Mouse (Mus musculus): ENCODE measurements around the gene Pogz.

The Pogz gene

GRCm38 (mm10) chr3:94837183-94837890 lies at the start of gene Pogz:
Gene Pogz, plus strand, starts transcription at chr3:94837567.
- in situ Hi-C loops (cut with MseI, MboI) = no loop called here

DNA sequence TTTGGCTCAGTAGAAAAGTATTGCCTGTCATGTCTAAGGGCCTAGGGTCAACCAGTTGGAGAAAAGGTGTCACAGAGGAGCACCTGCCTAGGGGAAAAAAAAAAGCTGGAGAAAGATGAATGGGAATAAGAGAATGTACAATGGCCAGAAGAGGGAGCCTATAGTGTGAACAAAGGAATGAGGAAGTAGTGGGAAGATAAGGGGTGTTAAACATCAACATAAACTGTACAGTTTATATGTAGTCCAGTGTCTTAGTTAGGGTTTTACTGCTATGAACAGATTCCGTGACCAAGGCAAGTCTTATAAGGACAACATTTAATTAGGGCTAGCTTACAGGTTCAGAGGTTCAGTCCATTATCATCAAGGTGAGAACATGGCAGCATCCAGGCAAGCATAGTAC lies 48.3 kb upstream of the Pogz start:
- in situ Hi-C loops (cut with MseI, MboI) = no loop called here

DNA sequence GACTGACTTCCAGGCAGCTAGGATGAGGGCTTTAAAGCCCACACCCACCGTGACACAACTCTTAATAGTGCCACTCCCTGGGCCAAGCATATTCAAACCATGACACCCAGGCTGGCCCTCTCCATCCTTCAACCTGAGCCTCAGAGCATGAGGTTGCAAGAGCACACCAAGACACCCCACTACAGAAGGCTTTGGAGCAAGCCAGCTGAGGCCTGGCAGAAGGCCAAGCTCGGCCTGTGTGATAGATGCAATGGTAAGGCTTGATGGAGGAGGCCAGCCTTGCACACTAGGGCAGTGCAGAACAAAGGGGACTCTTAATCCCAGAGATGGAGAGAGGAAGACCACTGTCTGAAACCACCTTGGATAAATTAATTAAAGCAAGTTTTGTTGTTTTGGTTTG lies 47.9 kb upstream of the Pogz start:
- in situ Hi-C loops (cut with MseI, MboI) = no loop called here

- in situ Hi-C loops (cut with MseI, MboI) = no loop called here
These were observed 45.1 kb upstream of the Pogz start for GRCm38 (mm10) chr3:94792258-94792657.

GRCm38 (mm10) chr3:94793672-94794071 lies 43.7 kb upstream of the Pogz start:
- in situ Hi-C loops (cut with MseI, MboI) = no loop called here

DNA sequence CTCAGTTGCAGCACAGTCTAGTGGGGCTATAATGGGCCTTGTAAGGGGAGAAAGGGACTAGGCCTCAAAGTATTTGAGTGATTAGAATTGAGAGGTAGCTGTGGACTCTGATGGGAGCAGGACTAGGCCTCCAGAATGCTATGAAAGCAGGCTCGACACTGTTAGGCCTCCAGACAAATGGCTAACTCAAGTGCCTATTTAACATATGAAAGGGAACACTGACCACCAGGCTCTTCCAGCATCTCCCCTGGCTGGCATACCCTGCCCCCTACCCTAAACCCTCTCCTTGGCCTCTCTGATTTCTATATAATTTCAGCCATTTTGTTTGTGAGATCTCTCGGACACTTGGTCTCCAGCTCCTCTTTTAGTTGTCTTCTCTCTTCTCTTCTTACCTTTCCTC lies 43.0 kb upstream of the Pogz start:
- in situ Hi-C loops (cut with MseI, MboI) = no loop called here

DNA sequence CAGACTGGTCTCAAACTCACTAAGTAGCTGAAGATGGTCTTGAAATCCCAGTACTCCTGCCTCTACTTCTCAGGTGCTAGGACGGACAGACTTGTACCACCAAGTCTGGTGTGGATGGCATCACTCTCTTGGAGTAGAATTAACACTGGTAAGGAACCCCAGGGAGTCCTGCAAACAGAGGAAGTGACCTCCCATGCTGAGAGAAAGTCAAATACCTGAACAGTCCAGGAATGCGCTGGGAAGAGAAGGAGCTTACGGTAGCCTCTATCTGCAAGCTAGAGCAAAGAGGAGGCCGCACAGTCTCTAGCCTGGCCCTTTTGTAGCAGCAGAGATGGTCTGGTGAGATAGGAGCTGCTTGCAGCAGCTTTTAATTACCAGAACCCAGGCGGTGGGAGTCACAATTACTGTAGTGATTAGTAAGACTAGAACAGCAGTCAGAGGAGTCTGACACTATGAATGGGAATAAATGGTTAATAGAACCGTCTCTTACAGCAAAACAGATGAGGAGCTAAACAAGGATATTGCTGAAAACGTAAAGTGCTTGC lies 41.7 kb upstream of the Pogz start:
- in situ Hi-C loops (cut with MseI, MboI) = no loop called here

DNA sequence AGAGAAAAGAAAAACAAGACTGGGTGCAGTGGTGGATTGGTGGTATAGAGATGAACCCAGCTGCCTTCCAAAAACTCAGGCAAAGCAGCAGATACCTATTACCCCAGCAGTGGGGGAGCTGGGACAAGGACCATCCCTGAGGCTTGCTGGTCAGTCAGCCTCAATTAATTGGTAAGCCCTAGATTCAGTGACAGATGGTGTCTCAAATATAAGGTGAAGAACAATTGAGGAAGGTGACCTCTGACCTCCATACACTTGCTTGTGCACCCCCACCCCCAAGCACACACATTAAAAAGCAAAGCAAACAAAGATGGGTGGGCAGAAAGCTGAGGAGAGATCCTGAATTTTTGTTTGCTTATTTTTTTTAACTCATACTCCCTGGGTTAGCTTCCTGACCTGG lies 41.2 kb upstream of the Pogz start:
- in situ Hi-C loops (cut with MseI, MboI) = no loop called here

DNA sequence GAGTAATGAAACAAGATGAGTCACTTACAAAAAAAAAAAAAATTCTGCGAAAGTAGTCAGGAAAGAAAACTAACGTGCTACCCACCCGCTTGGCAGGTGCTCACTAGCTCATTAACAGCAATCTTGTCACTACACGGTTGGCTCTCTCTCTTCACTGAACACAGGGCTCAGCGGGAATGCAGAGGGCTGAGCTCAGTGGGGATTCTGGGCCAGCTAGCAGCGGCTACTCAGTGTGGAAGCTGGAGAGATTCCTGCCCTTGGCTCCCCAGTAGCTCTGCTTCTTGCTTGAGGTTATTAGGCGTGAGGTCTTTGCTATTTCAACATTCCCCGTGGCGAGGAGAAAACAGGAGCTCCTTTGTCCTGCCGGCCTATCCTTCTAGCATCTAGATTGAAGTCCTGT lies 33.2 kb upstream of the Pogz start:
- in situ Hi-C loops (cut with MseI, MboI) = no loop called here

DNA sequence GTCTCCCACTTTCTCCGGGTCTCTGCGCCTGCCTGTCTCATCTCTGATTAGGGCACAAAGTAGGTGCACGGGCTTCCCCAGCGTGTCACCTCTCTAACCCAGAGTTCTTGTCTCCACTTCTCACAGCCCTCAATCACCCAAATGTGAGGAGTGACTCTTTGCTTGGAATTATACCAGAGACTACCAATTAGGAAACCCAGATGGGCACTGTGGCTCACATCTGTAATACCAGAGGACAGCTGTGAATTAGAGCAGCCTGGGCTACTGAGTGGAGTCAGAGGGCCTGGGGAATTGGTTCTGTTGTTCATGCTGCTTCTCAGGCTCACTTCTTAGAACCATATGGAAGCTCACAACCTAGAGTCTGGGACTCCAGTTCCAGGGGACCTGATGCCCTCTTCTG lies 32.4 kb upstream of the Pogz start:
- in situ Hi-C loops (cut with MseI, MboI) = no loop called here

GRCm38 (mm10) chr3:94808296-94808695 lies 29.1 kb upstream of the Pogz start:
- in situ Hi-C loops (cut with MseI, MboI) = no loop called here

DNA sequence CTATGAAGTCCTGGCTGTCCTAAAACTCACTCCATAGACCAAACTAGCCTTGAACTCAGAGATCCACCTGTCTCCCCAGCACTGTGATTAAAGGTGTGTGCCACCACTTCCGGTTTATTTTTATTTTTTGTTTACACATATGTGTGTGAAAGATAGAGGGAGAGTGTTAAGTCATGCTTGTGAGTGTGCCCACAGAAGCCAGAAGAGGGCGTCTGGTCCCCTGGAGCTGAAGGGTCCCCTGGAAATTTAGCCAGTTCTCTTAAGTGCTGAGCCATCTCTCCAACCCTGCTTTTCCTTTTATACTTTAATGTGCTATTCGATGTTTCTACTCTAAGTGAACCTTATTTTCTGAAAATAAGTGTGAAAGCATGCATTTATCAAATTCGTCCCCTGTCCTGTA lies 25.7 kb upstream of the Pogz start:
- in situ Hi-C loops (cut with MseI, MboI) = no loop called here

DNA sequence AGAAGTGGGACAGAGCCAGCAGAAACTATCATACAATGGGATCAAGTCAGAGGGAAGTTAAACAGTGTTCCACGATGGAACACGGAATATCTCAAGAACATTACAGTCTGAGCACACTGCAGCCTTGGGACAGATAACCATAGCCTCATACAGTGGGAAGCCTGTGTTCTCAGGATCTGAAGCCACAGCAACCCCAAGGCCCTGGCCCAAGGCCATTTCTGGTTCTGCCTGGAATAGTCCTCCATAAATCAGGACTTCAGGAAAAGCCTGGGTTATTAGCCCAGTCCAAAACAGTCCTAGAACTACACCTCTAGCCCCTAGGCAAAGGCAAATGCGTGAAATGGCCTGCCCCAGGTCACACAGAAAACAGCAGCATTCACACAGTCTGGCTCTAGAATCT lies 23.7 kb upstream of the Pogz start:
- in situ Hi-C loops (cut with MseI, MboI) = no loop called here

GRCm38 (mm10) chr3:94814063-94814462 lies 23.3 kb upstream of the Pogz start:
- in situ Hi-C loops (cut with MseI, MboI) = no loop called here

- in situ Hi-C loops (cut with MseI, MboI) = no loop called here
These were observed 22.7 kb upstream of the Pogz start for GRCm38 (mm10) chr3:94814663-94815062.

DNA sequence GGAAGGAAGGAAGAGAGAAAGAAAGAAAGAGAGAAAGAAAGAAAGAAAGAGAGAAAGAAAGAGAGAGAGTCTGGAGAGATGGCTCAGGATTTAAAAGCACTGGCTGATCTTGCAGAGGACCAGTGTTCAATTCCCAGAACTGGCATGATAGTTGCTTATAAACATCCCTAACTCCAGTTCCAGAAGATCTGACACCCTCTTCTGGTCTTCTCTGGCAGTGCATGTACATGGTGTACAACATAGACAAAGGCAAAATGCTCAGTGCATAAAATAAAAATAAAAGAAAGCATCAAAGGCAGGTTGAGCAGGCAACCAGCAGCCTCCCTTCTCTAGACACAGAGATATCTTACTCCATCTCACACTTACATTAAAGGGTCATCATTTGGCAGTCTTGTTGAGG lies 21.8 kb upstream of the Pogz start:
- in situ Hi-C loops (cut with MseI, MboI) = no loop called here

GRCm38 (mm10) chr3:94817731-94818130 lies 19.6 kb upstream of the Pogz start:
- in situ Hi-C loops (cut with MseI, MboI) = no loop called here

- in situ Hi-C loops (cut with MseI, MboI) = no loop called here
These were observed 17.6 kb upstream of the Pogz start for GRCm38 (mm10) chr3:94819452-94820425.

GRCm38 (mm10) chr3:94821008-94821638 lies 16.2 kb upstream of the Pogz start:
- in situ Hi-C loops (cut with MseI, MboI) = no loop called here

DNA sequence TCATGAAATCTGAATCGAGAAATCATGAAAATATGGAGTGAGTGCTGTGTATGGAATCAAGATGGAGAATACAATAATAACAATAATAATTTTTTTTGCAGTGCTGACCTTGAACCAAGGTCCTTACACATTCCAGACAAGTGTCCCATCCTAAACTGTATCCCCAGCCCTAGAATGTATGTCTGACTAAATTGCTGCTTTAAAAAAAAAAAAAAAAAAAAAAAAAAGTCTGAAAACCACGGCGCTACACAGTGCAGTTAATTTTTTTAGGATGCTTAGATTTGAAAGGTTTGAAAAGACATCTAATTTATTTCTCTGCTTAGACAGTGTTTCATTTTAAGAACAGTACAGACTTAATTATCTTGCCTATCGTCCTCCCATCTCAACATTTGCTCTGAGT lies 15.3 kb upstream of the Pogz start:
- in situ Hi-C loops (cut with MseI, MboI) = no loop called here

GRCm38 (mm10) chr3:94824110-94824509 lies 13.3 kb upstream of the Pogz start:
- in situ Hi-C loops (cut with MseI, MboI) = no loop called here

- in situ Hi-C loops (cut with MseI, MboI) = no loop called here
These were observed 5.3 kb upstream of the Pogz start for GRCm38 (mm10) chr3:94832100-94832499.

Data from mouse trophoblast stem cell (cell line).